Mouse (Mus musculus) spleen, adult 12 weeks (tissue): ENCODE data around the gene Recql.
A peak's percentile ranks its signal among the peaks of the same experiment; 100 is the strongest.
"Not testable (repeated sequence)": the region's sequence is repeated elsewhere in the genome, so short reads cannot be mapped to it uniquely, and the experiment has no call there.

Source experiments
- DNase-seq: peaks from one replicate; pipeline ENCODE4 v3.0.0; 2022; ENCODE audit warnings: low spot score

Gene Recql

DNA sequence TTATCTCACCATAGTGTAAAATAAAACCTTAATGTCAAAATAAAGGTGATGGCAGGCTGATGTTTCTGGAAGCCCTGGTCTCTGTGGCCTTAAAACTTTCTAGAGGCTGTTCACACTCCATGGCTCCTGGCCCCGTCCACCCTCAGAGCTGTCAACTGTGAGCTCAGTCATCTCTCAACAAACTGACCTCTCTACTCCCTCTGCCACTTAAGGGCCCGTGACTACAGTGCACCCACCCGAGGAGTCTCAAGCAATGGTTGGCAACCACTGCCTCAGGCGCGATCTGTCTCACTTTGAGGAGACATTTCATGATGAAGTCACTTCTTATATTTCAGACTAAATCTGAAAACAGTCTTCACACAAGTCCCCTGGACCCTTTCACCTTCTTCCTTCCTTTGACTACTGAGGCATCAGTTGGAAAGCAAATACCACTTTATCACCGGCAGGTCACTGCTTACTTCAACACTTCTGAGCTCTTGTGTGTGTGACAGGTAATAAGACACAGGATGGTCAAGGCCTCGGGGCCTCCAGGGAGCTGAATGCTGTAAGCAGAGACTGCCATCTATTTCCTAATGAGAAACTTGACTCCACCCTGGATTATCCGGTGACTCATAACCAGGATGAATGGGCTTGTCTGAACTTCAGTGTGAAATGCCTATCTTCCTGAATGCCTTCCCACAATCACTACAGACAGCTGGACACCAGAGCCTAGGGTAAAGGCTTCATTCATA is 21.0 kb downstream of the Recql start:
- no peak for DNase-seq

DNA sequence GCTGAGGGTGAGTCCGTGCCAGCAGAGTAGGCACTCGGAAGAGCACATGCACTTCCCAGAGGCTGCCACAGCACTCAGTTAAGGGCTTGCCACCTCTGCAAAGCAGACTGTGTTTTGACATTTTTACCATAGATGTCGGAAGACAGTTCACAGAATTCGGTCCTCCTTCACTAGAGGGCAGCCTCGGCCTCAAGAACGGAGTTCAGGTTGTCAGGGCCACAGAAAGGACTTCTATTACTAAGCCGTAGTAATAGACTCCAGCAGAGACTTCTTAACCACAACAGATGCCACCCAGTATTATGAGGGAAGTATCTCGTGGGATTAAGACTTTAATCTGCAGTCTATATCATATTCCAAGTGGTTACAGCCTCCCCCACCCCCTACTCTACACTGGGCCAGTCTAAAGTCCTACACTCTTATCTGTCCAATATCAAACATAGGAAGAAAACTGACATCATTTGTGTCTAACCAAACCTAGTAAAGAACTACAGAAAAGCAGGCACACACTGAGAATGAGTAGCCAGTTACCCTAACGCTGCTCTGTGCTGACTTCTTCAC is 23.8 kb downstream of the Recql start:
- DNase-seq: no peak

DNA sequence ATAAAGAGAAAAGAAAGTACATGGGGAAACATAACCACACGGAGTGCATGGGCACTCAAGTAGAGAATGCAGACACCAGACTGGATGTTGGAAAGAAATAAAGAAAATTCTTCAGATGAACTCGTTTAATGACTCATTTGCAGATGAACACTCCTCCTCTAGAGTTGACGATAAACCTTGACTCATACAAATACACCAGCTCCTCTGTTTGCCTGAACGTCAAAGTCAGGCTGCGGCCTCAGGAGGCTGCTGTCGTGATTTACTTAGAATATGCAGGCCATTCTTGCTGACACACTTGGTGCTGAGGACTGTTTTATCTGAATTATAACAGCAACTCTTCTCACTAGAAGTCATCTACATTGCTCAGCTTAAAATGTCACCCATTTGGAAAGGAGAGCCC is 24.9 kb downstream of the Recql start:
- no peak for DNase-seq

DNA sequence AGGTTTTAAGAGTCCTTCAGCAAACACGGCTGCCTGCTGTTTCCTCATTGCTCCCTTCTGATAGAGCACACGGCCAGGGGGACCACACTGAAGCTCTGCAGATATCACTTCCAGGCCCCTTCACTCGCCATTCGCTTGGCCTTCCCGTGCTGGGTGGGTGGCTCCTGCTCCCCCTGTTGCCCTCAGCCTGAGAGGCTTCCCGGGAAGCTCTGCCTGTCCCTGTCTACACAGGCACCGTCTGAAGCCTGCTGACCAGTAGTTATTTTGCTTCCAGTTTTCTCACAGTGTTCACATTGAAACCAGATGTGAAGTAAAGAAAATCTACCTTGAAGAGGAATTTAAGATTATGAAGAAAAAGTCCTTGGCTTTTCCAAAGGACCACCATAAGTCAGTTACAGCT is 29.8 kb downstream of the Recql start:
- DNase-seq: no peak

DNA sequence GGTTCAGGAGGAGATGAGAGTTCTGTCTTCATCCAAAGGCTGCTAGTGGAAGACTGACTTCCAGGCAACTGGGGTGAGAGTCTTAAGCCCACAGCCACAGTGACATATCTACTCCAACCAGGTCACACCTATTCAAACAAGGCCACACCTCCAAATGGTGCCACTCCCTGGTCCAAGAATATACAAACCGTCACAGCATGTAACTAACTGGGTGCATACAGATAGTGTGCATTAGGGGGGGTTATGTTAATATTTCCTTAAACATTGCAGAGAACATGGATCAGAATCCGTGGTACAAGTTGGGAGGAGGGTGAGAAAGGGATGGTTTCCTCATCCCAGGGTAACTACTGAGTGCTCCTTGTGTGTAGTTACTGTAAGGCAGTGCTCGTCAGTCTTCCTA is 34.8 kb downstream of the Recql start:
- not testable (repeated sequence) for DNase-seq

DNA sequence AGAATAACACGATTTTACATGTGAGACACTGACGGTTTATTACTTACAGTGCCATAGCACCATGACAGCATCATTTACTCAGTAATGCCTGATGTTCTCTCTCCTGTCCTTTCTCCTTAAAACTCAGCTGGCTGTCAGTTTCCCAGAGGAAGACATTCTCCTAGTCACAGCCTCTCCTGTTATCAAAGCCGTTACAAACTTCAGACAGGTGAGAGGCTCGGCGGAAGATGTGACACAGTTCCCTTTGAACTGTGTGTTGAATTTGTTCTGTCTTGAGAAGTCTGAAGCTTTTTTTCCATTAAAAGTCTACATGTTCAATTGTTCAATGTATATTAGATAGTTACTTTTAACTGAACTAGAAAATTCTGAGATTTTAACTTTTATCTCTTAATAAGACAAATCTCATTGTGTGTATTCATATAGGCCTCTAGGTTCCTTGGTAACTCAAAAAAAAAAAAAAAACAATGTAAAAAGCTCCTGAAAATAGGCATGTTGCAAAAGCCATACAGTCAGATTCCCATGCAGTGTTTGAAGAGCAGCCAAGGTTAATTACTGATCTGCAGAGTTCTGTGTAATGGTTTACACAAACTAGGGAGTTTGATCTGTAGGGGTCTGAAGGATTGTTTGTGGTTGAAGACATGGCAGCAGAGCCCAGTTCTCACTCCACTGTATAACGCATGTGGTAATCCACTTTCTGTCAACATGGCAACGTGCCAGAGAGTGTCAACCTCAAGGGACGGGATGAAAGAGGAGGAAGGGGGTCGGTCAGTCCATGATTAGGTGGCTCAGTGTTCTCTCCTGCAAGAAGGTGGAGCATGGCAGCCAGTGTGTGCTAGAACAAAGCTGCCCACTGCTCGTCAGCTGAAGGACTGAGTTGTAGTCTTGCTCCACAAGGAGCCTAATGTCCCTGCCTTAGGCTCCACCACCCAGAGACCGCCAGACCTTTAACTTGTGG is 39.2 kb downstream of the Recql start:
- no peak for DNase-seq

DNA sequence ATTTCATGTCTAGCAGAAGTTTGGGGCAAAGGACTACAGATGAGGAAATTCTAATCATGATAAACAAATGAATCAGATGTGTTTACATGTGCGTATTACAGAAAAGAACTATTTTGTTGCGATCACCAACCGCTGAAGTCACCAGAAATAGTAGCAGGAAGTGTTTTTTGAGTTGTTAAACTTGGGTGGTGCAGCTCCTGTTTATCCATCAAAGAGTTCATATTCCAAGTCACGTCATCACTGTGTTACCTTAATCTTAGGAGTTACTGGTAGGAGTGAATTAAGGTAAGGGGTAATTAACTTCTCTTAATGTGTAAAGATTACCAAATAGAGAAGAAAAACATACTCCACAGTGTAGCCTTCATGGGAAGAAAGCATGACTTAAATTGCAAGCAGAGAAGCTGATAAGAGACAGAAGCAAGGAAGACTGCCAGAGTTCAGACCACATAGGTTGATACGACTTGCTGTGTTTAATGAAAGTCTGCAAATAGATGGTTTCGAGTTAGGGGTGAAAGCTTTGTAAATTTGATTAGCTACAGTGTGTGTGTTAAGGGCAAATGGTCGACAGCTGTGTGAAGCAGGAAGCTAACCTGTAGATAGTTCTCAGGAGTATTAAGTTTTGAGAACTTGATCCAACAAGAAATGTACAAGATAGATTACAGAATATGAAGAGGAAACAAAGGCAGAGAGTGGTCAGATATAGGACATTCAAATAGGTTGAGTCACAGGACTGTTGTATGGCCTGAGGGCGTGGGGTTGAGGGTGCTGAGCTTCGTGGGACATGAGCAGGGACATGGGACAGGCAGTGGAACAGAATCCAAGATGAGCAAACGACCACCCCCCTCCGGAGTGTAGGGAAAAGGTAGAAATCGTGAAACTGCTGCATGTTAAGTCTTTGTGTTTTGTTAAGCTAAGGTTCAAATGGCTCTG is 40.4 kb downstream of the Recql start:
- DNase-seq: no peak

DNA sequence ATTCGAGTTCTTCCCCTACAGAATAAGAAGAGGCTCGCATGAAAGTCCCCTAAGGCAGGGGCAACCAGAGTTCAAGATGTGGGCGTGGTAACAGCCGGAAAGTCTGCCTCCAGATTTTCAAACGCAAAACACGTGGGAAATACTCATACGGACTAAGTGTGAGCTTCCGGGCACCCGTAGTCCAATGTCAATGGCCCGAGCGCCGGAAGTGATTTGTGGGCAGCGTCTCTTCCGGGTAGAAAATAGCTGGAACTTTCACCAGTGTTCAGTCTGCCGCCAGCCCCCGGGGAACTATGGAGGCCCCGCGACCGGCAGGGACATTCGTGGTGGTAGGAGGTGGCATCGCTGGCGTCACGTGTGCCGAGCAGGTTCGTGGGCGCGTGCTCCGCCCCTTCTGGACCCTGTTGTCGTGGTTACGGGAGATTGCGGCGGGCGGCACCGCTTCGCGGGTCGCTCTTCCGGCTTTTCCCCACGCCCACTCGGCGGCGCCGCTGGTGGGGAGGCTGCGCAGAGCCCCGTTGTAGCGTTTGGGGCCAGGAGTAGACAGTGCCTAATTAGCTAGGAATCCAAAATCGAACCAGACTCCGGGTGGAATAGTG is 41.3 kb downstream of the Recql start, which contains the start of gene Pyroxd1:
Pyroxd1 (plus strand) TSS at position 215 of the 599 bp plus-strand sequence.
- peak; percentile 79 for DNase-seq

DNA sequence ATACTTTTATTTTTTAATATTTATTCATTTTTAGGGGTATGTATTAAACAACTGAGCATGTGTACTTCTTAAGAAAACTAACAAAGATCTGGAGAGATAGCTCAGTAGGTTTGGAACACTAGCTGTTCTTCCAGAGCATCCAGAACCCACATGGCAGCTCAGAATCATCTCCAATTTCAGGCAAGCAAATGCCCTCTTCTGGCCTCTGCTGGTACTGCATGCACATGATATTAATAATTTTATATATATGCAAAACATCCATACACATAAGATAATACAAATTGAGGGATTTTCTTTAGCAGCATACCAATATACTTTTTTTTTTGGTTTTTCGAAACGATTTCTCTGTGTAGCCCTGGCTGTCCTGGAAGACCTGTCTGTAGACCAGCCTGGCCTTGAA is 43.3 kb downstream of the Recql start:
- DNase-seq: peak; percentile 12

DNA sequence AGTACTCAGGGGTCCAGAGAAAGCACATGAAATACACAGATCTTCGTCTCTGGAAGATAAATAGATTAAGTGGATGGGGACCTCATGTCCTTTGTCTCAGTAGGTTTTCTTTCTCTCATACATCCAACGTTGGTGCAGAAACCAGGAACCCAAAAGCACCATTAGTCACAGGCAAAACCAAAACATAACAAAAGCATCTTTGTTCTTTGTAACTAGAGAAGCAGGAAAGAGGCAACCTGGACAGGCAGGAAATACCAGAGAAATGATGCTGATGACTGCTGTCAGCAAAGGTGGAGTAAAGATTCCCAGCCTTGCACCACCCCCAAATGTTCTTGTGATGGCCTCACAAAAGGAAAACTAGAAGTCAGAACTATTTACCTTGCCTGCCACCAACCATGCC is 47.3 kb downstream of the Recql start:
- no peak for DNase-seq

DNA sequence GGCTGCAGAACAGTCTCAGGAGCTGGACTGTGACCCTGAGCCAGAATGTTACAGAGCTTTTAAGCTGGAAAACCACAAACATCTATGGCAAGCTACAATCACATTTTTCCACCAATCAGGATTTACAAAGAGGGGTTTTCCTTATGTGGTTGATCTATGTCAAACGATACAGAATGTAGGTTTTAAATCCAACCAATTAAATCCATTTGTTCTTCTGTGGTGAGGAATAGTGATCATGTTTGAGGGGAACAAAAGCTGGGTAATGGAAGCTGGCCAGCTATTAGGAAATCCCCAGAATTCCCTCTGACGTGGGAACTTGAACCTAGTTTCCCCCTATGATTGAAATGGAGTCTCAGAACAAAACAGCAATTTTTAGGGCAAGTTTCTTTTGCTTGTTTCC is 47.9 kb downstream of the Recql start:
- no peak for DNase-seq

DNA sequence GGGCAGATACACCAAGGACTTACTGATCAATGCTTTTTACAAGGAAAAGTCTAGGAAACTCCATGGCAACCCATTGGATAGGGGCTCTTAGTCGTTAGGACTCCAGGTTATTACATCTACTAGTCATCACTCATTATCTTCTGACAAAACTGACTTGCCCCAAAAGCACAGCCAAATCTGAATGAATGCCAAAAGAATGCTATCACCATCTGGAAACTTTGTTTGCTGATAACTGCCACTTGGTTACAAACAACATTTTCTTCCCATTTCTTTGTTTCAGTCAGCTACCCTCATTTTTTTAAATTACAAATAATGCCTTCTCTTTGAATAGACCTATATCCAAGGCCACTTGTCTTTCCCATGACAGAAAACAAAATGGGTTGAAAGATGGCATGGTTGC is 57.7 kb downstream of the Recql start:
- DNase-seq: no peak

DNA sequence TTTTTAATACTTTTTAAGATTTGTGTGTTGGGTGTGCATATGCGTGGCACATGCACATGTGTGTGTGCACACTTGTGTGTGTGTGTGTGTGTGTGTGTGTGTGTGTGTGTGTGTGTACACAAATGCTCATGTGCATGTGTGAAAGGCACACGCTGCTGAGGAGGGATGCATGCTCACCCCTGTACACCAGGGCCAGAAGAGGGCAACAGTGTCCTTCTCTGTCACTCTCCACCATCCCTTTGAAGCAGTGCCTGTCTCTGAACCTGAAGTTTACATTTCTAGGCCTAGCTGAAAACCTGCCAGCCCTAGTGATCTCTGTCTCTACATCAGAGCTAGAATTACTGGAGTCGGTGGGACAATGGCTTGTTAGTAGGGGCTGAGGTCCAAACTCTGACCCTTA is 60.3 kb downstream of the Recql start:
- DNase-seq: no peak

DNA sequence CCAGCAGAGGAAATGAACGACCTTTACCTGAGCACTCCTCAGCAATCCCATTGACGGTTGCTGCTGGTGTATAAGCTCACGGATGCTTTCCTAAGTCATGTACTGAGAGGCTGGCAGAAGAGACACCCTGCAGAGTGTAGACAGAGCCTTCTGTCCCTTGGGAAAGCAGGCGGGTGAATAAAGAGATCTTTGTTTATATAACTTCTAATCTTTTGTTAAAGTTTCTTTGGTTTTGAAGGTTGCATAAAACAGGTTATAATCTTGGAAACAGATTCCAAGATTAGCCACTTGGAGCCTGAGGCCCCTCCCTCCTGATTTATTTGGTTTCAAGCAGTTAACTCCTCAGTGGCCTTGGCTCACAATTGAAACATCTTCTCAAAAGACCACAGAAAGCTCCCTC is 64.0 kb downstream of the Recql start, which contains the start of gene Slco1a5:
Slco1a5 (minus strand) TSS at position 101 of the 400 bp plus-strand sequence.
- DNase-seq: no peak

DNA sequence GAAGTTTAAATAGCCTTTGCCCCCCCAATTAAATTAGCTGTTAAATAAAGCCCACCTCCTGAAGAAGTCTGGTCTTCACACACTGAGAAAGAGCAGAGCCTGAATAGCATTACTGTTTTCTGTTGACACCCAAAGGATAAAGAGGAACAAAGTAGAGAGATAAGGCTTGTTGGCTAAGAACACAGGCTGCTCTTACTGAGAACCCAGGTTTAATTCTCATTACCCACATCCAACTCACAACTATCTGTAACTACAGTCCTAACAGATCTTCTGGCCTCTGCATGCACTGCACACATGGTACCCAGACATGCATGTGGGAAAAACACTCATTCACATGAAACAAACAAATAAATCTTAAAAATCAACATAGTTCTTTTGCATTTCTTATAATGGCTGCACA is 69.8 kb downstream of the Recql start:
- no peak for DNase-seq

DNA sequence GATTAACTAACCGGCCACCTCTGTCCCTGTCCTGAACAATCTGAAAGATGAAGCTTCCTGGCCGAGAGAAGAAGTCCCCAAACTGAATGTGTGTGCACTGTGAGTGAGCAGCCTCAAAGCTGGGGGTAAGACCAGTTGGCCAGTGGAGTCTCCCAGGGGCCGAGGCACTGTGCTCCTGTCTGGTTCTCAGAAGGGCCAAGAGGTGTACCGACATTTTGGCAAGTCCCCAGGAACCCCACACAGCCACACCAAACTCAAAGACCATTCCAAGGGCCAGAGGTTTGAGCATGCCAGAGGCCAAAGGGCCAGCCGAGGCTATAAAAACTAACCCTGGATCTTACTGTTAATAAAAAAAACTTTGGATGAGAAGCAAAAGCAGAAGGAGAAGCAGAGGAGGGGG is 72.6 kb downstream of the Recql start:
- DNase-seq: no peak

DNA sequence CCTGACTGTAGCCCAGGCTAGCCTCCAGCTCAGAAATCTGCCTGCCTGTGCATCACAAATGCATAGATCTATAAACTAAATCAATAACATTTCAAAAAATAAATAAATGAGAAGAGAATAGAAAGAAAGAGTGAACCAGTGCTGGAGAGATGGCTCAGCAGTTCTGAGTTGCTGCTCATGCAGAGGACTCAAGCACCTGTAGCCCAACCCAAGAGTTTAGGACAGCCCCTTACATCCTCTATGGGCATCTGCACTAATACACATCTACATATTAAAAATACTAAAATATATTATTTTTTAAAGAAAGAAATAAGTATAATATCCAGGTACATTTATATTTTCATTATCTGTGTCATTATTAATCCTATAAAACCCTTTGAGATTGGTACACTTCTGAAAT is 81.8 kb downstream of the Recql start:
- no peak for DNase-seq
